Mouse (Mus musculus) liver, embryonic 14.5 days (tissue): ENCODE data around the gene Kctd21.

Experiments used
- CTCF ChIP-seq: IDR thresholded peaks from 2 replicates; pipeline ENCODE4 v1.5.1; 2016; ENCODE audit warnings: antibody characterized with exemption, low read depth, control low read depth
- EP300 ChIP-seq: IDR thresholded peaks from 2 replicates; pipeline ENCODE4 v1.6.1; 2016; ENCODE audit warnings: antibody characterized with exemption, low read depth

GRCm38 (mm10) chr7:97302876-97303275 lies 29.3 kb upstream of the Kctd21 start:
- TF ChIP-seq CTCF (no peak), EP300 (no peak)
